Mouse (Mus musculus) C2C12 (cell line): Measurements from ENCODE around the gene Olfr433.

ENCODE experiments used
- CEBPB ChIP-seq: IDR thresholded peaks from one replicate; pipeline ENCODE4 v1.6.1; 2011; ENCODE audit warnings: low read depth, mild to moderate bottlenecking, control low read depth, moderate library complexity
- CTCF ChIP-seq: IDR thresholded peaks from one replicate; pipeline ENCODE4 v1.5.1; 2011; ENCODE audit not compliant: control insufficient read depth, insufficient read depth, insufficient read length
- FOSL1 ChIP-seq: IDR thresholded peaks from one replicate; pipeline ENCODE4 v1.8.0; 2011; ENCODE audit warnings: mild to moderate bottlenecking, low read length; ENCODE audit not compliant: poor library complexity, insufficient read depth, severe bottlenecking
- MAX ChIP-seq: IDR thresholded peaks from one replicate; pipeline ENCODE4 v1.6.1; 2011; ENCODE audit warnings: mild to moderate bottlenecking, control low read depth
- MYOD1 ChIP-seq: IDR thresholded peaks from one replicate; pipeline ENCODE4 v1.6.1; 2011; ENCODE audit warnings: low read depth; ENCODE audit not compliant: control insufficient read depth, insufficient read length
- MYOG ChIP-seq: IDR thresholded peaks from one replicate; pipeline ENCODE4 v1.6.1; 2011; ENCODE audit not compliant: control insufficient read depth, insufficient read length; ENCODE audit errors: extremely low read depth
- USF1 ChIP-seq: IDR thresholded peaks from one replicate; pipeline ENCODE4 v1.6.1; 2011; ENCODE audit warnings: low read depth, mild to moderate bottlenecking, control low read depth, moderate library complexity

- TF ChIP-seq CTCF (no peak), CEBPB (no peak), MYOG (no peak), MAX (no peak), FOSL1 (no peak), USF1 (no peak), MYOD1 (no peak)
These were observed 45.5 kb upstream of the Olfr433 start for GRCm38 (mm10) chr1:173995003-173995402.
